Mouse (Mus musculus): ENCODE results near the gene Rb1. TPM values are rescaled to one million over a fixed set of nuclear protein-coding genes. Genes with fewer than 3 reads are reported as not detected.

Gene Rb1
- total RNA-seq, 2 experiments from 2014 or later: 16.2 to 25.4 TPM

DNA sequence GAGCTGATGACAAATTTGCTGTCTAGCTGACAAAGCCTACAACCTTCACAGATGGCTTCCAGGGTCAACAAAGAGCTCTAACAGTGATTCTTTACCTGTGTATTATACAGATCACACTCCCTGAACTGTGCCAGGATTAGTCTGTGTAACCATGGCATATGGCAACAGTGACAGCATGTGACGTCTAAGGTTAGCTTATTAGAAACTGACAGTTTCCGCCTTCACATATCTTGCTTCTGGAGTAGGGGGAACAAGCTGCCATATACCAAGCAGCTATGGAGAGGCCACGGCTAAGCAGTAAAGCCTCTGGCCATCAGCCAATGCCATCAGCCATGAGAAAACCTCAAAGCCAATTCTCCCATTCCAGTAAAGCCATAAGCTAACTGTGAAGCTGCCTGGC is 99.3 kb downstream of the Rb1 start:
- ATAC-seq (replicated peaks; ENCODE audit: poor library complexity, severe bottlenecking): no peak

DNA sequence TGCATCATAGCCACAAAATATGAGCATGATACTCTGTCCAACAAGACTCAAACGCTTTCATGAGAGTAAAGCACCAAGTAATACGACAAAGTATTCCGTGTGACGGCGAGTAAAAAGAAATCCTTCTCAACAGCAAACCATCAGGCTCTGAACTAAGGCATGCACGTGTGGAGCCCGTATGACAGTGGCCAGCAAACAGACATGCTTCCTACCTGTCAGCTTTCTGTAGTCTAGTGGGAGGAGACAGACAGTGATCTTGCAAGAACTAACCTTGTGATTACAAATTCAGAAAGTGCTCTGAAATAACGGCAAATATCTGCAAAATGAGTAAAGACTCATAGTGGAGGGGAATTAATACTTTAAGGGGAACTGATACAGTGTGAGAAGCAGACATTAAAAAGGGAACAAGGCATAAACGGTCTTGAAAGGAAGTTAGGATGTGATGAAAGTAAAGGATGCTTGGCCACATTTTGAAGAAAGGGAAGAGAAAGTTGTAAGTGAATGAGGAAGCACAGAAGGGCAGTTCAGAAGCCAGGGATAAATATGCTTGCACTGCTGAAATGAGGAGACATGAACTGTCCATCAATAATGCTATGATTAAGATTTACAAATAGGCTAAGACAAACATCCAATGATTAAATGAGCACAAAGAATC is 103.2 kb downstream of the Rb1 start:
- peak; percentile 95 for ATAC-seq (replicated peaks; ENCODE audit: poor library complexity, severe bottlenecking)

DNA sequence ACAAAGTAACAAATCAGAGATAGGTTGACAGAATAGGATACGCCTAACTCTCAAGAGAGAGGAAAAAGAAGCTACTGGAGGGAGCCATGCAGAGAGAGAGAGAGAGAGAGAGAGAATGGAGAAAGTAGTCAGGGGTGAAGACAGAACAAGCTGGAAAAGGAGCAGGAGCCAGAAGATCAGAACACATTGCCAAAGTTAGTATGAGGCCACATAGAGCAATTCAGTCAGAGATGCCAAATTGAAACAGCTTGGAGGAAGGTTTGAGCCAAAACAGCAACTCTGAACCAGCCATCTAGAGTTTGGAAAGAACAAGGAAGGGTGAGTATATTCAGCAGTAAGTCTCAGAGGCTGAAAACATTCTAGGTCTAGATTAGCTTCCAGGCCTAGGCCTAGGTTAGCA is 108.6 kb downstream of the Rb1 start:
- ATAC-seq (replicated peaks; ENCODE audit: poor library complexity, severe bottlenecking): no peak

DNA sequence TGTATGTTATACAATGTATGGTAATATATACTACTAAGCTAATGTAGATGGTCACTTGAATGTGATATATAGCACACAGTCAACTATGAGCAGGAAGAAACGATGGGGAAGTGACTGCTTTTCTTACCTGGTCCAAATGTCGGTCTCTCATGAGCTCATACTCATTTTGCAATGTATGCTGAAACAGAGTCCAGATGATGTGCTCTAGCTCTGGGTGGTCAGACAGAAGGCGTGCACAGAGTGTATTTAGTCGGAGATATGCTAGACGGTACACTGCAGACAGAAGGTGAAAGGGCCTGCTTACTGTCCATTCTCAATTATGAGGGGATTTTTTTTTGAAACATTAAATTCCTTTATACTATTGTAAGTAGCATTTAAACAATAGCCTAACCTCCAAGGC is 114.1 kb downstream of the Rb1 start:
- ATAC-seq (replicated peaks; ENCODE audit: poor library complexity, severe bottlenecking): peak; percentile 35

DNA sequence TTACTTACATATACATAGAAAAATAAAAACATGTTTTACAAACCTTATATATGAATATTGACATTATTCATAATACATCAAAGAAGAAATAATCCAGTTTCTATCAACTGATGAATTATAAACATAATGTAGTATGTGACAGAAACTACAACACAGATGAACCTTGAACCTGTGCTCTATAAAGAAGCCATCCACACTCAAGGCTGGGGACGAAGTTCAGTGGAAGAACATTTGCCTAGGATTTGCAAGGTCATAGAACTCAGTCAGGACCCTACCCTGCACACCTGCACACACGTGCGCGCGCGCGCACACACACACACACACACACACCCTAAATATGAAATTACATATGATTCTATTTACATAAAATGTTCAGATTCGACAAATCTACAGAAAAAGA is 115.4 kb downstream of the Rb1 start:
- no peak for ATAC-seq (replicated peaks; ENCODE audit: poor library complexity, severe bottlenecking)

DNA sequence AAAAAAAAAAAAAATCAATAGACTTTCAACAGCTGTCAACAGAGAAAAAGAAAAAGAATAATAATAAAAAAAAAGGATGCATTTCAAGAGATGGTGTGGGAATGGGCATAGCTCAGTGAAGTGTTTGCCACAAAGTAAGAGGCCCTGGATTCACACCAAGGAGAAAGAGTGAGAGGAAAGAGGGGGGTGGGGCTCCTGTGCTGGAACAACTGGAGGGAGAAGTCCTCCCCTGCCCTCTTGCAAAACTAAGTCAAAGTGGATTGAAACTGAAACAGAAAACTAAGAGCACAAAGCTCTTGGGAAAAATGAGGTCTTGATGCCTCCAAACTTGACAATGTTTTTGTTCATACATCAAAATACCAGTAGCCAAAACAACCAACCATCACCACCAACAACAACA is 116.4 kb downstream of the Rb1 start:
- ATAC-seq (replicated peaks; ENCODE audit: poor library complexity, severe bottlenecking): peak; percentile 59

DNA sequence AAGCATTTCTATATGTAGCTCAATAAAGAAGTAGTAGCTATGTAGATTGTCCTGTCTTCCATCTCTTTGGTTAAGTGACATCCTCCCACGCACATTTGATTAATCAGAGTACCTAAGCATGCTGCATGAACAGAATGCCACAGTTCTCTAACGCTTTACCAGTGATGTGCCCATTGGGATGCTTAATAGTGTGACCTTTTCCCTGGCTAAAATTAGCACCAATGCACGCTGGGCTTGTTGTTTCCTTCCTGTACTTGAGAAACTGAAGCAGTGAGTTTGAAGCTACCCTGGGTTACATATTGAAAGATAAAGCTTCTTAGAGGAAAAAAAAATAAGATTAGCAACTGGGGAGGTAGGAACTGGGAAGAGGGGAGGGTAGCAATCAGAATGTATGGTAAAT is 121.6 kb downstream of the Rb1 start:
- ATAC-seq (replicated peaks; ENCODE audit: poor library complexity, severe bottlenecking): no peak

DNA sequence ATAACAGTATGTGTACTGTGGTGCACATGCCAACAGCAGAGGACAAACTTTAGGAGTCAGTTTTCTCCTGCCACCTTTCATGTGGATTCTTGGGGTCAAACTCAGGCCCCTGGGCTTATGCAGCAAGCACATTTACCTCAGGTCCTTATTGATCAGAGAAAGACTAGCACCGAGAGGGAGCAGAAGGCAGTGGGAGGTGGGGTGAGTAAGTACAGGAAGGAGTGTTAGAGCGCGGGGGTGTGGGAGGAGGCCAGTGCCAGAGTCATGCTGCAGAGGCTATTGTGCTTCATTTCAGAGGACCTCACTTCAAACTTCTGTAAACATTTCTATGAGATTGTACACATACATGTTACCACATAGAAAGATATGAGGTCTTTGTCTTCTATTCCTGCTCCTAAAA is 124.2 kb downstream of the Rb1 start:
- no peak for ATAC-seq (replicated peaks; ENCODE audit: poor library complexity, severe bottlenecking)

DNA sequence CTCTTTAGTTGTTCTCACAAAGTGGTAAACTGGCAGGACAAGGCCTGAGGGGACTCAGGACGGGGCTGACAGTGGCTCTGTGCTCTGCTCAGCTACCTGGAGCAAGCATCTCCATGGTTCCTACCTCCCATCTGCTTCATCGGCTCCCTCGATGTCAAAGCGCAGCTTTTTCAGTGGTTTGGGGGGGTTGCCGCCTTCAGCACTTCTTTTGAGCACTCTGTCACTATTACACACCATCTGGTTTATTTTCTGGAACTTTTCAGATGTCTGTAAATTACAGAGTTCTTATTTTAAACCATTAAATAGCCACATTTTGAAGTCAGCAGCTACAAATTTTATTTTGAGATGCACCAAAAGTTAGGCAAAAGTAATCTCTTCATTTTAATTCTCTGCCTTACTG is 126.6 kb downstream of the Rb1 start:
- no peak for ATAC-seq (replicated peaks; ENCODE audit: poor library complexity, severe bottlenecking)

DNA sequence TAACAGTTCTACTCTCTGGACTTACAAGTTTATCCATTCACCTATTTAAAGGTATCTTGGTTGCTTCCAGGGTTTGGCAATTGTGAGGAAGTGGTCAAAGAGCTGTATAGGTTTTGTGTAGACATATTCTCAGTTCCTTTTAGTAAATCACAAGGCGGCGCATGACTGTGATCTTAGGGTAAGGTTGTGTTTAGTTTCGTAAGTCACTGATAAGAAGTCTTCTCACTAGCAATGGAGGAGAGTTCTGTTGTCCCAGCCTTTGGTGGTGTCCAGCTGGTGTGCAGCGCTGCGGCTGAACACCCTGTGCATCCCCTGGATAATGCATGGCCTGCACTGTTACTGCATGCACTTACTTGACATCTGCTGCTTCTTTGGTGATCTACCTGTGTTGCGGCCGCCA is 138.7 kb downstream of the Rb1 start:
- ATAC-seq (replicated peaks; ENCODE audit: poor library complexity, severe bottlenecking): peak; percentile 77

DNA sequence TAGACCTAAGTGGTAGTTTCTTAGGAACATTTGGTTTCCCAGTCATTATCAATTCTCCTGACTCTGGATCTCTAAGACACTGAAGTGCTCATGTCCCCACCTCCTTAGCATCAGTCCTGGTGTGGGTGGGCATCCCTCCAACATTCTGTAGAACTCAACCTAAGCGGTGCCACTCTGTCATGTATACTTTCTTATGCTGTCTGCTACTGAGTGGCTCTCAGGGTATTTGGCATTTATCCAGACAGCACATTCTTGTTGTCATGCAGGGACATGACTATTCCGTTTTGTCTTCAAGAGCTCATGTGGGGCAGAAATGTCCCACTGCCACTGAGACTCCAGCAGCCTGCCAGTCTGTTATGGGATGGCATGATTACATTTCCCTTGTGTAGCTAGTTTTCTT is 144.5 kb downstream of the Rb1 start:
- no peak for ATAC-seq (replicated peaks; ENCODE audit: poor library complexity, severe bottlenecking)

DNA sequence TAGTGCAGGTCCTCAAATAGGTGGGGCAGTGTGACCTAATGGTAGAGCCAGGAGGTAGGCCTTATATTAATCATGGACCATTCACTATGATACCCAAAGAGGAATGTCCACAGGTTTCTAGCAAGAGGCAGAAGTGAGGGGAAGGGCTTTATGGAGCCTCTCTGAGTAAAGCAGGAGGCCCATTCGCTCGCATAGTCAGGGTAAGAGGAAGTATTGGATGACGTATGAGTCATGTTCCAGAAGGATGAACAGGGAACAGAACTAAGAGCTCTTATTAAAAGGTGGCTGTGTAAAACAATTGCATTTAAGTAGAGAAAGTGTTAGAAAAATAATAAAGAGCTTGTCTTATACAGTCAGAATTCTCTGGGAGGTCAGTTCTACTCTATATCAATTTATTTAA is 145.0 kb downstream of the Rb1 start:
- ATAC-seq (replicated peaks; ENCODE audit: poor library complexity, severe bottlenecking): peak; percentile 36

DNA sequence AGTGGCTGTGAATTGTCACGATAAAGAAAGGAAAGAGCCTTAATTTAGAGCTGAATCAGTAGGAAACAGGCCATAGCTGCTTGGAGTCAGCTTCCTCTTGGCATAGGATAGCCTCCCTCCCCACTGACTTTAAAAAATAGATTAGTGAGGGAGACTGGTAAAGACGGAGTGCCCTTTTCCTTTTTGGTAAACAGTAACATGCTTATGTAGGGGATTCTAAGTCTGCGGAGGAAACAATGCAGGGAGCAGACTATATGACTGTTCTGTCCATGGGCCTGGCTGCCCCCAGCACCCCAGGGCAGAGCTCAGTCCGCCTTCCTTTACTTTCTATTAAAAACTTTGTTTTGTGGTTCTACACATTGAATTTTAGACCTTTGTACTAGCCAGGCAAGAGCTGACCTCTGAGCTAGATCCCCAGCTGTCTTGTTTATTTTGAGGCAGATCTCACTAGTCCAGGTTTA is 146.4 kb downstream of the Rb1 start:
- ATAC-seq (replicated peaks; ENCODE audit: poor library complexity, severe bottlenecking): no peak

DNA sequence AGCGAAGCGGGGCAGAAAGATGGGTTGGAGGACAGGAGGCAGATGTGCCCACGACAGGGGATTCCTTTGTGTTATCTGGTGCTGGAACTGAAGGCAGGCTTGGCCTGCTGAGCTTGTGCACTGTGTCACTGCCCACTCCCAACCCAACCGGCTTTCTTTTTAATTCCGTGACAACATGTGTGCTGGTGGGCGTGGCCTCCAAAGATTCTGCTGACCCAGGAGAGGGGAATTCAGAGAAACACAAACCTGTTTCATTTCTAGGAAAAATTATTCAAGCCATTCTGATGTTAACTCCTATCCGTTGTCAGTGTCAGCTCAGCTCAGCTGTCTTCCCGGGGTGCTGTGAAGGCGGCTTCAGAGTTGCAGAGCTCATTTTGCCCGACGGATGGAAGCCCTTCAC is 147.7 kb downstream of the Rb1 start:
- no peak for ATAC-seq (replicated peaks; ENCODE audit: poor library complexity, severe bottlenecking)

DNA sequence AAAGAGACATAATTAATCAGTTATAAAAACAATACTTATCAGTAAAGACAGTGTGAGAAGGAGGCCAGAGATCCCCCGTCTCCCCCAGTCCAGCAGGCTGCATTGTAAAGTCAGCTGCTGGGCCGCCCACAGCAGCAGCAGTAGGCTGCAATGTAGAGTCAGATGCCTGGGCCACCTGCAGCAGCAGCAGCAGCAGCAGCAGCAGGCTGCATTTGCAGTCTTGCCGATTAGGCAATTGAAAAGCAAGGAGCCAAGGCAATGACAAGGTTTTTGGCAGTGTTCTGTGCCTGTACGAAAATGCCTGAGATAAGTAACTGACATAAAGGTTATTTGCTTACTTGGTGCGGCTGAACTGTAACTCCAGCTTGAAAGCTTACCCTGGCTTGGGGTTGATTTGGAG is 149.4 kb downstream of the Rb1 start:
- ATAC-seq (replicated peaks; ENCODE audit: poor library complexity, severe bottlenecking): peak; percentile 13; the same call in 1 of the 2 replicates

DNA sequence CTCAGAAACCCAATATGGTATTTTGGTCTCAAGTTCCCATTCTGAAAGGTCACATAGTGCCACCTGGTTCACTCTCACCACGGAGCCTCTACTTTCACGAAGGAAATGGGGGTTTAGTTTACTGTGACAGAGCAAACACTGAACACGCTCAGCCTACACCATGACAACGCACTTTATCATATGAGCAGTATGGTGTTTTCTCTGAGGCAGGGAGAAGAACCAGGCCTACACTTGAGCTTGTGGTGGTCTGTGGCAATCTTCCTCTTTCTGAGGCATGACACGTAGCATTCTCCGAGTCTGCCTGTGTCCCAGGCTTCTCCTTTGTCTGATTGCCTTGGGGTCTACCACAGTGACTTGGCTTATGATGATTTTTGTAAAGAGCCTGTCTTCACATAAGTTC is 149.8 kb downstream of the Rb1 start:
- ATAC-seq (replicated peaks; ENCODE audit: poor library complexity, severe bottlenecking): peak; percentile 76

DNA sequence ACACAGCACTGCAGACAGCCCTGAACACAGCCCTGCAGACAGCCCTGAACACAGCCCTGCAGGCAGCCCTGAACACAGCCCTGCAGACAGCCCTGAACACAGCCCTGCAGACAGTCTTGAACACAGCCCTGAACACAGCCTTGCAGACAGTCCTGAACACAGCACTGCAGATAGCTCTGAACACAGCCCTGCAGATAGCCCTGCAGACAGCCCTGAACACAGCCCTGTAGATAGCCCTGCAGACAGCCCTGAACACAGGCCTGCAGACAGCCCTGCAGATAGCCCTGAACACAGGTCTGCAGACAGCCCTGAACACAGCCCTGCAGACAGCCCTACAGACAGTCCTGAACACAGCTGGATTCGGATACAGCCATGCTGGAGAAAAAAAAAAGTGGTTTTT is 150.6 kb downstream of the Rb1 start:
- ATAC-seq (replicated peaks; ENCODE audit: poor library complexity, severe bottlenecking): no peak

DNA sequence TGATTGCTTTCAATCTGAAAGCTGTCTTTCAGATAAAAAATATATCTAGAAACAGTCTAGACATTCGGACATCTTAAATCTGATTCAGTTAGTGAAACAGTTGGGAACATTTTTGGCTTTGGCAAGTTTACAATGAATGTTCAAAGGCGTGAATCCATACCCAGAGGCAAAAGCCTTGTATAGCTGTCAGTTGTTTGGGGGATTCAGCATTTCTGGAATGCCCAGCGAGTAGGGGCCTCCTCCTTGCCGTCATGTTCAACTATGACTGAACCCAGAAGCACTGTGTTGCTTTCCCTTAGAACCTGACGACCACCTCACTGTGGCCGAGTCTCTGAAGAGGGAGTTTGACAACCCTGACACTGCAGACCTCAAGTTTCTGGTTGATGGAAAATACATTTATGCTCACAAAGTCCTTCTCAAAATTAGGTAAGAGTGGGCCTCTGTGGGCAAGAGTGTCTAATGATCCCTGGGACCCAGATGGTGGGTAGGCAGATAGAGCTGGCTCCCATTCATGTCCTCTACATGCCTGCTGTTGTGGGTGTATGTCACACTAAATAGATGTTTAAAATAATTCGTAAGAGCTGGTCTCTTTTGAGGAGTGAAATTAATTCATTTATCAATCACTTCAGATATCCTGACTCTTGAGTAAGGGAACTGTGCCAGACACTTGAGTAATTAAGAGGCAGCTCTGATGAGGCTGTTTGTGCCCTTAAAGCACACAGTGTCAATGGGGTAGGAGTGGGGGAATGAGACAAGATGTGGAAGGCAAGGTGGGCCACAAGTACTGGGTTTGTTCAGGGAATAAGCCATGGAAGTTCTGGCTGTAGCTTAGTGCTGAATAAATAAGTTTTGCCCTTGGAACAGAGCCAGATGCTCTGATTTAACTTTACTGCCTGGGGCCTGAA is 151.3 kb downstream of the Rb1 start:
- no peak for ATAC-seq (replicated peaks; ENCODE audit: poor library complexity, severe bottlenecking)

DNA sequence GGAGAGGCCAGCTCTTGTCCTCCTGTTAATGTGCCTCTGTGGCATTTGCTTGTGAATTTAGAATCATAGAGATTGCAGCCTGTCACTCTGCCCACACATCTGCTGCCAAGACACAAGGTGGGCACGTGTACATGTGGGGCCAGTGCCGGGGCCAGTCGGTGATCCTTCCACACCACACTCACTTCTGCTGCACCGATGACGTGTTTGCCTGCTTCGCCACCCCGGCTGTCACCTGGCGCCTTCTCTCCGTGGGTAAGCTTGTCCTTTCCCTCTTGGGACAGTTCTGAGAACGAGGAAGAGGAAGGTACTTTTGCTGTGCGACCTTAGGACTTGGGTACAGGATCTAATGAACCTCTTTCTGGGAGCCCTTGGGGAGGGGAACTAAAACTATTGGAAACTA is 152.0 kb downstream of the Rb1 start:
- ATAC-seq (replicated peaks; ENCODE audit: poor library complexity, severe bottlenecking): no peak

DNA sequence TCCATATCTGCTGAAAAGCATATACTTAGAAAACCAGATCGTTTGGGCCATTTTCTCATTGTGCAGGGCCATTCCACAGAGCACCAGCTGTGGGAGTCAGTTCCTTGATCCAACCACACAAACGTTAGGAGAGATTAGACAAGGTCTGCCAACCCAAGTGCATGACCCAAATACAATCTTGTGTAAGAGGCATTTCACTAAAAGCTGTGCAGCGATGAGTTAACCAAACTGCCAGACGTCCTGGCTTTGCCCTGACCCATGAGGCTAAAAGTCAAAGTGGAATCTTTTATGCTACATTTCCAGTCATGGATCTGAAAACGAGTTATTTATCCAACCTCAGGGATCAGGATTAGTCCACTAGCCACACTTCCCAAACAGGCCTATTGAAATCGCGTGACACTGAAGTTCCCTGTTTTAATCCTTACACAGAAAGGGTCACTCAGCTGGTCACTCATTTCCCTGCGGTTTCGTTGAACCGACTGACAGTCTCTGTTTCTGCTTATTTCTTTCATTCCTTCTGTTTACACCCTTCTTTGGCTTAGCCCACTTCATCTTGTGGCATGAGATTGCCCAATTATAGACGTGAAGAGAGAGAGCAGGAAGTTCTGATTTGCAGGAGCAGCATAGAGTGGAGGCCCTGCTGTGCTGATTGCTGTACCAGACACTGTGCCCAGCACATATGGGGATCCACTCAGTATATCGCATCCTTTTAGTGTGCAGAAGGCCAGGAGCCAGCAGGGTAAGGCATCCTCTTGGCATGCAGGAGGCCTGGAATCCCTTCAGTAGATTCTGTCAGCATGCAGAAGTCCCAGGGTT is 153.2 kb downstream of the Rb1 start:
- ATAC-seq (replicated peaks; ENCODE audit: poor library complexity, severe bottlenecking): peak; percentile 63
